Mouse (Mus musculus): ENCODE data around the gene Srxn1. TPM values are rescaled to one million over a fixed set of nuclear protein-coding genes. Genes with fewer than 3 reads are reported as not detected.
A peak's percentile ranks its signal among the peaks of the same experiment; 100 is the strongest.
"Not testable (repeated sequence)": the region's sequence is repeated elsewhere in the genome, so short reads cannot be mapped to it uniquely, and the experiment has no call there.

Gene Srxn1
- 10 to 100 TPM; 47.2 to 58.2 TPM for total RNA-seq (2021)
- long read RNA-seq, experiment 1, transcript Srxn1-203 (2 exons, 446 nt) = minor isoform, 6 of 40 reads
- long read RNA-seq, experiment 1, transcript Srxn1-201 (2 exons, 2,812 nt) = major isoform, 27 of 40 reads
- long read RNA-seq, experiment 1, partial matches to known transcripts = 5 of 40 reads
- long read RNA-seq, experiment 1, other reads (novel, unspliced or antisense) = 1 of 40 reads
- long read RNA-seq, experiment 2, transcript Srxn1-203 (2 exons, 446 nt) = minor isoform, 6 of 102 reads
- long read RNA-seq, experiment 2, transcript Srxn1-201 (2 exons, 2,812 nt) = major isoform, 69 of 102 reads
- long read RNA-seq, experiment 2, partial matches to known transcripts = 0 of 102 reads
- long read RNA-seq, experiment 2, other reads (novel, unspliced or antisense) = 26 of 102 reads

- DNase-seq (ENCODE audit: low spot score in 2 of 2) = peak; percentile 81 to 82
Measured at GRCm38 (mm10) chr2:152105318-152106224, at the start of gene Srxn1. TSS of gene Srxn1 (plus strand) at chr2:152105516.

DNA sequence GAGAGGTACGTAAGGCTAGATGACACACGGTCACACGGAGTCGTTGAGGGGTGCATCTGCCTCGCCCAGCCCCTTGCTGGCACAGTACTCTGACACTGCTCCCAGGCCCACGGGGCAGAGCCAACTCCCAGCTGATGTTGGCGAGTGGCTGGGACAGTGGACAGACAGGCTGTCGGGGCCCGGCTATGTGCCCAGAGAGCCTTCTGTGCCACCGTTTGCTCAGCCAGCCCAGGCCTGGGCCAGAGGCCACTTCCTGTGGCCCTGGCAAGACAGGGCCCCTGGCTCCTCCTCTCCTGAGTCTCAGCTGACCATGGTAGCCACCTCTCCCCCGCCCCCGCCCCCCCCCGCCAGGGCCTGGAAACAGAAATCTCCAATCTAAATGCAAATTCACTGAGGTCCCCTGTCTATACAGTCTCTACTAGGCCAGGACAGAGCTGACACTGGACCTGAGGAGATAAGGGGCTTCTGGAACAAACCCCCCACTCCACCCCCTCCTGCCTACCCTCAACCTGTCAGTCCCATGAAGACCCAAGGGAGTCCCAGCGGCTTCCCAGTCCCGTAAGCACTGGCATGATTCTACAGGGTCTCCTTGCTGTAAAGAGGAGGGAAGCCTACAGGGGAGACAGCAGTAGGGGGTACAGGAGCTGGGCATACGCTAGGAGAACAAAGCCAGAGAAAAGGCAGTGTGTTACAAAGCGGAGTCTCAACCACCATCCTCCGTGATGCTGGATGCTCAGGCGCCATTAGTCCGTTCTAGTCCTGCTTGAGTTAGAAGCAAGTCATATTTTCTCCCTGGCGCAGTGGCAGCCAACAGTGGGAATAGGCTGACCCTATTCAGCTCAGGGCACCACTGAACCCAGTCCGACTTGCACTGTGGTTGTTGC is 48.7 kb upstream of the Srxn1 start:
- DNase-seq (ENCODE audit: low spot score in 2 of 2) = no peak

DNA sequence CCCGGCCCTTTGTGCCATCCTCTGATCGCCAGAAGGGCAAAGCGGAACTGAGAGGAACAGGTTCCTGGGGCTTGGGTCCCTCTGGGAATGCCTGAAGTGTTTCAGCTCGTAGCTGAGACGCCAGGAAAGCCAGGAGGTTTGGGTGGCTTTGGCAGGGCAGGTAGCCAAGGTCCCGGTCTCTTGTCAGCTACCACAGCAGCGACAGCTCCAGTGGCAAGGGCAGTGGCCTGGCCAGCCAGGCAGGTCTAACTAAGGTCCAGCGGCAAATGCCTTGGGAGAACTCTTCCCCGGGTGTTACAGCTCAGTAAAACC is 48.1 kb upstream of the Srxn1 start:
- no peak for DNase-seq (ENCODE audit: low spot score in 2 of 2)

DNA sequence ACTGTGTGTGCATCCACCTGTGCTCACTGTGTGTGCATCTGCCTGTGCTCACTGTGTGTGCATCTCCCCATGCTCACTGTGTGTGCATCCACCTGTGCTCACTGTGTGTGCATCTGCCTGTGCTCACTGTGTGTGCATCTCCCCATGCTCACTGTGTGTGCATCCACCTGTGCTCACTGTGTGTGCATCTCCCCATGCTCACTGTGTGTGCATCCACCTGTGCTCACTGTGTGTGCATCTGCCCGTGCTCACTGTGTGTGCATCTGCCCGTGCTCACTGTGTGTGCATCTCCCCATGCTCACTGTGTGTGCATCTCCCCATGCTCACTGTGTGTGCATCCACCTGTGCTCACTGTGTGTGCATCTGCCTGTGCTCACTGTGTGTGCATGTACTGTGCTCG is 42.5 kb upstream of the Srxn1 start:
- not testable (repeated sequence) for DNase-seq (ENCODE audit: low spot score in 2 of 2)

GRCm38 (mm10) chr2:152068660-152069433 is 36.5 kb upstream of the Srxn1 start:
- DNase-seq (ENCODE audit: low spot score in 2 of 2) = no peak

DNA sequence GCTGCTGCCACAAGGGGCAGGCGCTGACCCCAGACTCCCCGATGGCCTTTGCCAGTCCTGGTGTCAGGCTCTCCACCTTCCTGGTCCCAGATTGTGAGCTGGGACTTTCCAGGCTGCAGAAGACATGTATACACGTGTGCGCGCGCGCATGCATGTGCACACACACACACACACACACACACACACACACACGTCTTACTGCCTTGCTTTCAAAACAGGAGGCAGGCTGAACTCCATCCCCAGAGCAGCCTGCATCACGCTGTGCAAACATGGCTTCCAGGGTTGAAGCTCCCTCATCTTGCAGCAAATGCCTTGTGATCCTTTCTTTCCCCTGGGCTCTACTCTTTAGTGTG is 35.9 kb upstream of the Srxn1 start:
- no peak for DNase-seq (ENCODE audit: low spot score in 2 of 2)

- no peak for DNase-seq (ENCODE audit: low spot score in 2 of 2)
Measured at GRCm38 (mm10) chr2:152069941-152070340, 35.4 kb upstream of the Srxn1 start.

DNA sequence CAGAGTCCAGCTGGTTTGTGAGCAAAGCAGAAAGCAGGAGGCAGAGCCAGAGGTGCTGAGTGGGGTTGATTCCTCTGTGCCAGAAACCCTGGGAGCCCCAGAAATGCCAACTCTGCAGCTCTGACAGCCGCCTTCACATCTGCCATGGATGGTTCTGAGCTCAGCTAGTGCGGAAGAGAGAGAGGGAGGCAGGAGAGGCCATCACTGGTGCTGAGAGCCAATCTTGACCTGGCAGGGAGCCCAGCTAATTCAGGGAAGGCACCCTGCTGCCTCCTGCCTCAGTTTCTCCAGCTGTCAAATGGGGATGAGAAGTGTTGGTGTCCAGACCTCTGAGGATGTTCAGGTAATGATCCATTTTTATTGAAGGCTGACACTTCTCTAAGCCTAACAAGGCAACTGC is 30.8 kb upstream of the Srxn1 start:
- DNase-seq (ENCODE audit: low spot score in 2 of 2) = no peak

DNA sequence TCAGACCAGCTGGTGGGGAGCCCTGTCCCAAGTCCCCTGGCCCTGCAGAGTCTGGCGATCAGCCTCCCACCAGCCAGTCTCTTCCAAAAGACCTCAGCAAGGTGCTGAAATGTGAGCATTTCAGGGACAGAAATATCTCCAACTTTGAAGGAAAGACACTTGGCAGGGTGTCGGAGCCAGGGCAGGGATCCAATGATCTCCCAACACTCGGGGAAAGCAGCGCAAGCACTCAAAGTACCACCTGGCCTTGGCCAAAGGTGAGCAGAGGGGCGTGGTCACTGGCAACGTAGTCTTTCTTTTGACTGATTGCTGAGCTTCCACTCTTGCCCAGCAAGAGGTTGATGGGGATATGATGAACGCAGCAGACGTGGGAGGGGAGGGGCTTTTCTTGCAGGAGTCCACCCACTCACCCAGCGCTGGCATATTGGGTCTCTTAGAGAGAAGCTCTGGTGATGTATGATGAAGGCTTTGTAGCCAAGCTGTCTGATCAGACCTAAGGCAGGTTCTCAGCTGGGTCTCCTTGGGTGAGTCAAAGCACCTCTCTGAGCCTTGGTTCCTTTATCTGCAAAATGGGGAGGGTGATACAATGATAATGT is 29.9 kb upstream of the Srxn1 start:
- no peak for DNase-seq (ENCODE audit: low spot score in 2 of 2)

DNA sequence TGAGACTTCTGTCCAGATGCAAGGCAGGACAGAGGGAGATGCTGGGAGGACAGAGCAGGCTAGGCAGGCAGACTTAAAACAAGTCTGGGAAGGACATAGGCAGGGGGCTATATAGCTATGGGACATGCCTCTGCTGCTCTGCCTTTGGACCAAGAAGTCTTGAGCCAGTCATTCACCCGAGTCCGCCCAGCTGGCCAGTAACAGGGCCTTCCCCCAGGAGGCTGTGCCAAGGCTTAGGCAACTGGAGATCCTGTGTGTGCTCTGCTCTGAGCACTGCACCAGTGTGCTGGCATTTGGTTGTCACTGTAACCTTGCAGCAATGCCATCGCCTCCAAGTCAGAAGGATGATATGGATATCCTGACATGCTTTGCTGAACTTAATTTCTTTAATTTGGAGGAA is 28.0 kb upstream of the Srxn1 start:
- no peak for DNase-seq (ENCODE audit: low spot score in 2 of 2)

DNA sequence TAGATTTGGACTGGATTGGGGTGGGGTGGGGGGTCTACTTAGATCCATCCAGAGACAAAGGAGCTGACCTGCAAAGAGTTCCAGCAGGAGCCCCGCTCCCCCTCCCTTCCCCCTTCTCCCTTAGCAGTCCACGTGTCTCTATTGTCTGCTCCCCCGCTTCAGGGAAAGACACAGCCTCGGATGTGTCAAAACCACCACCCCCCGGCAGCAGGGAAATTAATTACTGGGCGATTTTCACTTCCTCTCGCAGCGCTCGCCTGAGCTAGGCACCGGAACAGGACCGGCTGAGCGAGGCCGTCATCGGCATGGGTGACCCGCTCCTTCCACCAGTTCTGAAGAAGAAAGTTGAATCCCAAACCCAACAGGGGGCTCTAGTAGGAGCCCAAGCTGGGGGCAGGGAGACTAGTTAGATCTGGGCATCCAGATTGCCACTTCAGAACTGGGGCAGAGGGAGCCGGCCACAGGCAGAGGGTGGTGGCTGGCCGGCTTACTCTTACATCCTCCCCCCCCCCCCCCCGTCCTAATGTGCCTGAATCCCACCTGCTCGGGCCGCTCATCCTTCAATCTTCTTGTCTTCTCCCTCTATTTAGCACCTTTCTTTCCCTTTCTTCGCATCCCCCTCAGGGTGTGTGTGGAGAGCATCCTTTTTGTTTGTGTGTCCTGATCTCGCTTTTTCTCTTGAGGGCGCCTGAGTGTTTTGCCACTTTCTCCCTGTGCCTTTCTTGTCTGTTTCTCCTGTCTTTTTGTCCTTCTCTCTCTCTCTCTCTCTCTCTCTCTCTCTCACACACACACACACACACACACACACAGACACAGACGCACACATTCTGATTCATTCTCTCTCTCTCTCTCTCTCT is 24.4 kb upstream of the Srxn1 start, which contains the start of gene Scrt2:
Scrt2 (plus strand) TSS at position 845 of the 857 bp plus-strand sequence.
- DNase-seq (ENCODE audit: low spot score in 2 of 2) = no peak

GRCm38 (mm10) chr2:152081641-152082448 is 23.5 kb upstream of the Srxn1 start:
- DNase-seq (ENCODE audit: low spot score in 2 of 2) = peak; percentile 64 to 86

GRCm38 (mm10) chr2:152082456-152083285 is 22.6 kb upstream of the Srxn1 start:
- DNase-seq (ENCODE audit: low spot score in 2 of 2) = no peak

DNA sequence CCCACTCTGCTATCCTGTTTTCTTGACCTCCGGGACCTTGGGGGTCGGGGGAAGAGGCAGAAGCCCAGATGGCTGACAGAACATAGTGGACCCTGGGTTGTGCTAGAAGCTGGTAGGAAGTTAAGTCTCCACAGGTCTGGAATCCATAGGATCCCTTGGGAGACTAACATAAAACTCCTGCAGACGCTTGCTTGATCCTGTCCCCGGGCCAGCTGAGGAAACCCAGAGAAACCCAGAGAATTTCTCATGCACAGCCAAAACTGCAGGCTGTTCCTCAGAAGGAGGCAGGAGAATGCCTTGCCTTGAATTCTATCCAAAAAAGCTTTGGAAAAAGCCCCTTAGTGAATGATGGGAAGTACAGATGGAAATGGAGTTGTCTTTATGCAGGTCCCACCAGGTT is 21.9 kb upstream of the Srxn1 start:
- no peak for DNase-seq (ENCODE audit: low spot score in 2 of 2)

GRCm38 (mm10) chr2:152084298-152084697 is 21.0 kb upstream of the Srxn1 start:
- no peak for DNase-seq (ENCODE audit: low spot score in 2 of 2)

- DNase-seq (ENCODE audit: low spot score in 2 of 2) = no peak
Measured at GRCm38 (mm10) chr2:152085414-152085813, 19.9 kb upstream of the Srxn1 start.

DNA sequence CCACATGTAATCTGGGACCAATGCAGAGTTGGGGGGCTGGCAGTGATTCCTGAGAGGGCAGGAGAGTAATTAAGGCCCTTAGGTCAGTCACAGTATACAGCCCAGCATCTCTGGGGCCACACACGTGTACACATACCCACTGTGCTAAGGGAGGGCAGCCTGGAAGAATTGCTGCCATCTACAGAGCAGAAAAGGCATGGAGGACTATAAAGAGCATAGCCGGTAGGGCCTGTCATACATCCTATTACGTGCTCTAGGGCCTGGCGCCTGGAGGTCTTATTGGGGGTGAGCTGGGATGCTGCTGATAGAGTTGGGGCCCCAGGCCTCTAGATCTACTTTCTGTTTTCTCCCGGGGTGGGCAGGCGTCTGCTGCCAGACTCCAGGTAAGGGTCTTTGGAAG is 18.9 kb upstream of the Srxn1 start:
- DNase-seq (ENCODE audit: low spot score in 2 of 2) = no peak

Measured in adrenal gland, postnatal 4 days (tissue).